Mouse (Mus musculus): ENCODE results near the gene Cdc42ep4.
A peak's percentile ranks its signal among the peaks of the same experiment; 100 is the strongest.

Cdc42ep4 gene

DNA sequence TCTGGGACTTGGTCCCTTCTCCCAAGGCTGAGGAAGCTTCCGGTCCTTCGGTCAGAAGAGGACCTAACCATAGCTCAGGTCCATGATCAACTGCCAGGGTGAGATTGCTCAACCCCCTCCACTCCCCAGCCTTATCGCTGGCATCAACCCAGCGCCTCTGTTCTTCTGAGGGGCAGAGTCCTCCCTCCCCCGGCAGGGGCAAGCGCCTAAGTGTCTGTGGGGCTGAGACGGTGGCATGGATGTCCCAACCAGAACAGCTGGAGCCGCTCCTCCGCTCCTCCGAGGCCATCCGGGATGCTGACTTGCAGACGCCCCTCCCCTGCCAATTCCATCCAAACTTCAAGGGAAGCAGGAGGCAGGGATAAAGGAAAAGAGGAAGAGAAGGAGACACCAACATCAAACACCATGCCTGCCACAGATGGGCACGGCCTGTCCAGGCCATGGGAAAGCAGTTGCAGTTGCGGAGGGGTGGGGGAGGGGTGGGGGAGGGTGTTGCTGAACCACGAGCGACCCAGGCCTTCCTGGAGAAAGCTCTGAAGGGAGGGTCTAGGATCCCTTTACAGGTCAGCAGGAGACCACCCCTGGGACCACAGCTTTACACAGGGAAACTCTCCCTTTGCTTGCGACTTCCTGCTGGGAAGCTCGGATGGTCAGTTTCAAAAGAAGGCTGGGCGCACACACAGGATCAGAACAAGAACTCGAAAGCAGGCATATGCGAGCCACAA is 2.7 kb downstream of the Cdc42ep4 start:
- peak; percentile 75 for DNase-seq

DNA sequence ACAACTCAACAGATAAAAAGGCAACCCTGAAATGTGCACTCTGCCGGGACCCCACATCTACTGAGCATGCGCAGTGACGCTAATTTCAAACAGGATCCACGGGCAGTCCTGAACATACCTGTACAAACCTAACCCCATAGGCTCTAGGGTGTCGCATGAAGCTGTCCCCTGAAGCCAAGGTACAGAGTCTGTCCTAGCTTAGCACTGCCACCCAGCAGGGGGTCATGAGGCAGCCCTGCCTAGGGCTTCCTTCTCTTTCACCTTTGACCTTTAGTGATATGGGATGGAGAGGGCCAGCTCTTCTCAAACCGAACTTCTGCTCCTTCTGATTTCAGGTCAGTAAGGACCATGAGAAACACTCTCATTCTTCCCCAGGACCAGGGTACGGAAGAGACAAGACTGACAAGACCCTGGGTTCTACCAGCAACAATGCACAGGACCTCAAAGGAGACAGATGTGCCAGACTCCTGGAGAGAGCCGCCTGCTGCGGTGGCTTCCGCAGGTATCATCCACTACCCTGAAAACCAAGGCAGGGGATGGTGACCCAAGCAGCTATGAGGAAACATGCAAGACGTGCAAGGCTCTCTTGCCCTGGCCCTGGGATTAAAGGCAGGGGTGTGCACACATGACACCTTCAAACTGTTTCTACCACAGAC is 3.8 kb downstream of the Cdc42ep4 start:
- DNase-seq: no peak

DNA sequence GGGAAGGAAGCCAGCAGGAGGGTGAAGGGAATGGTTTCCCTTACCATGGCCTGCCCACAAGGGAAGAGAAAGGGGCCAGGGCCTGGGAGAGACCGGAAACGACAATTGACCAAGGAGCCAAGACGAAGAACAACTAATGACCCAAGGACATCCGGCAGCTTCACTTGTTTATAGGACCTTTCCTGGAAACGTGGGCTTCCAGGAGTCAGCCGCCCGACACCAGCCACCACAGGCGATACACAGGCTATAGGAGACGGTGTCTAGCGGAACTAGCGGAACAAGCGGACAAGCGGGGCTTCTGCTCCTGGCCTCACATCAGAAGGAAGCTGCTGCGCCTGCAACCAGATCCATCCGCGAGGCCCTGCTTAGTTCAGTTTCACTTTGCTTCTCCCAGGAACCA is 4.6 kb downstream of the Cdc42ep4 start:
- DNase-seq: peak; percentile 65

- DNase-seq: no peak
Observed at GRCm38 (mm10) chr11:113745961-113746360, 5.7 kb downstream of the Cdc42ep4 start.

- DNase-seq: no peak
Observed at GRCm38 (mm10) chr11:113742998-113743397, 8.7 kb downstream of the Cdc42ep4 start.

DNA sequence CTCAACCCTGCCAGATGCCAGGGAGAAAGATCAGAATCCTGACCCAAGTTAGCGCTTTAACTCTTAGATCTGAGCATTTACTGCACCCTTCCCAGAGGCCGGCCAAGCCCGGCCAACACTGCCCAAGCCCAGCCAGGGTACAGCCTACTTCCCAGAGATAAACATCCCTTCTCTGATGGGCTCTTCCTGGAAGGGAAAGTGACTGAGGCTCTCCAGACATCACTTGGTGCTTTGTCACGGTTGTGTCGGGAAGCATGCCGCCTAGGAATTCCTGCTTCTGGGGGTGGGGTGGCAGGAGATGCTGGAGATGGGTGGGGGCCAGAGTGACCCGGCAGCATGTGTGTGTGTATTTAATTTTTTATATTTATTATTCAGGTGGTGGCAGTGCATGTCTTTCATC is 11.6 kb downstream of the Cdc42ep4 start:
- DNase-seq: no peak

DNA sequence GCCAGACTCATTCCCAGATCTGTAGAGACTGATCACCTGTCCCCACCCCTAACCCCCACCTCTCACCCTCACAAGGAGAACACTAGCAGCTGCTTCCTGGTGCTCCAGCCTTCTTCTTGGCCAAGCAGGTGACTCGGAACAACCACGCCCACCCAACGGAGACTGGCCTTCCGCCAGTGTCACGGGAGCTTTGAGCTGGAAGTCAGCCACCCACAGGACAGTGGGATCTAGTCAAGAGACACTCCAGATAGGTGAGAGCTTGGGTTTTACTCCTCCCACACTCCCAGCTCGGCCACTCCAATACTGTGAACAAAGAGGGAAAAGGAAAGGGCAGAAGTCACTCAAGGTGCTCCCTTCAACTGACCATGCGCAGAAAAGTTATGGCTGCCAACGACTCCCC is 12.5 kb downstream of the Cdc42ep4 start:
- DNase-seq: no peak

DNA sequence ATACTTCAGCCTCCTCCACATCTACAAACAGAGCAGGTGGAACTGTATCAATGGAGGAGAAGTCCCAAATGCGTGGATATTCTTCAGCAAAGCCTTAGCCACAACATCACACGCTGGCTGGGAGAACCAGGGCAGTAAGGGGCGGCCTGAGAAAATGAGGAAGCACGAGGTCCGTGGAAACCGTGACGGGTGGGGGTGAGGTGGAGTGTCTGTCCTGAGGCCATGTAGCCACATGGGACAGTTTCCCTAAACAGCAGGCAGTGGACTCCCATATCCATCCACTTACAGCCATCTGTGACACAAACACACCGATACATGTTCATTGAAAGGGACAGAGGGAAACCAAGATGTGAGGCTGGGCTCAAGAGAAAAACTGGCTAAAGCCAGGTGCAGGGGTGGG is 13.8 kb downstream of the Cdc42ep4 start:
- no peak for DNase-seq

DNA sequence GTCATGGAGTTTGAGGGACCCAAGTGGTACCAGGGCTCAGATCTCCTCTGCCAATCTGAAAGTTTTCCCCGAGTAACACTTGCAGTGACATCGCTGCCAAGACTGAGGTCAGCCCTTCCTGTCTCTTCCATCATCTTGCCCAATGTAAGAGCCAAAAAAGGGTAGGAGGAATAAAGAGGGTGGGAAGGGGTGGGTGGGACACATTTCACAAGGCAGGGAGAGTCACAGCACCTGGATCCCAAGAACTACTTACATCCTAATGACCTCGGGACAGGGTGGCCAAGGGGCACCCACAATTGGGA is 14.2 kb downstream of the Cdc42ep4 start:
- DNase-seq: no peak

GRCm38 (mm10) chr11:113736848-113737552 is 14.7 kb downstream of the Cdc42ep4 start:
- DNase-seq: no peak

GRCm38 (mm10) chr11:113735151-113735550 is 16.5 kb downstream of the Cdc42ep4 start:
- DNase-seq: no peak

DNA sequence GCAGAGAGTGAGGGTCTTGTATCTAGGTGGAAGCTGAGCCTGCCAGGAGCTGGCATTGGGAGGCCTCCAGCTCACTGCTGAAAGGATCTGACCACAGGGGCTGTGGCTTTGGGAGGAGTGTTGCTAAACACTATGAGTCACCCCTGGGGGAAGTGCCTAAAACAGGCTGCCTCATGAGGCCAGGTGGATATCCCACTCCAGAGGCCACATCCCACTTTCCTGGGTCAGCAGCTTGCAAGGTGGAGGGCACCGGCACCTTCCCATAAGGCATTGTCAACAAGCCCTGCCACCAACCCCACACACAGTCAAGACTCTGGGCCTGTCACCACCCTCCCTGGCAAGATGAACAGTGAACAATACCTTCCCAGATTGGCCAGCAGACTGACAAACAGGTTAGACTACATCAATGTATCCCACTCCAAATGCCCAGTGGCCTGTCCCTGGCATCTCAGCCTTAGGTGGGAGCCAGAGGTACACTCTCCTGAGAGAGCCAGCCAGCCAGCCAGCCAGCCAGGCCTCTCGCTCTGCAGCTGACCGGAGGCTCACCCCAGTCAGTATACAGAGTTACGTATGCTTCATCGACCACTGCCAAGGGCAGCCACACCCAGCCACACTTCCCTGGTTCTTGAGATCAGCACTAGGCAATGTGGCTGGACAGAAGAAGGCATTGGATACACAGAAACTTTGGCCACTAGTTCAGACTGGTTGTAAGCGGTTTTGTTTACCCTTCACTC is 17.9 kb downstream of the Cdc42ep4 start:
- DNase-seq: no peak

DNA sequence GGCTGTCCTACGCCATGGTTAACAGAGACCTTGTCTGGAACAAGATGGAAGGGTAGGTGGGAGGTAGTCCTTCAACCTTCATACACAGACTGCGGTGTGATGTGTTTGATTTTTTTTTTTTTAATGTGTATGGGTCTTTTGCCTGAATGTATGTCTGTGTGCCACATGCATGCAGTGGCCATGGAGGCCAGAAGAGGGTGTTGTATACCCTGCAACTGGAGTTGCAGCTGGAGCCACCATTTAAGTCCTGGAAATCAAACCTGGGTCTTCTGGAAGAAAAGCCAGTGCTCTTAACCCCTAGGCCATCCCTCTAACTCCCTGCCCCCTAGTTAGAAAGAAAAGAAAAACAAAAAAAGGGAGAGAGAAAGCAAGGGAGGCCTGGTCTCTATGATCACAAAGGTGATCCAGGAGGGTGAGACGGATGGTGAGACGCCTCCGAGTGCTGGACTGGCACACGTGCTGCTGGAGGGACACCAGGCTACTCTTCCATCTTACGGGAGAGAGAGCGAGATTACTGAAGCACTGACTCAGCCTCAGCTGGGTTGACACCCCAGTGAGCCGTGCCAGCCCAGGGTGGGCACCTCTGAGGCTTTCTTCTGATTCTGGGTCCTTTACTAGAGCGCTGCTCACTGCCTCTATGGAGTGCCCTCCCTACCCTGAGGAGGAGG is 19.6 kb downstream of the Cdc42ep4 start:
- DNase-seq: no peak

- DNase-seq: no peak
Observed at GRCm38 (mm10) chr11:113730879-113731278, 20.8 kb downstream of the Cdc42ep4 start.

- no peak for DNase-seq
Observed at GRCm38 (mm10) chr11:113729917-113730316, 21.8 kb downstream of the Cdc42ep4 start.

GRCm38 (mm10) chr11:113729239-113729638 is 22.4 kb downstream of the Cdc42ep4 start:
- no peak for DNase-seq

DNA sequence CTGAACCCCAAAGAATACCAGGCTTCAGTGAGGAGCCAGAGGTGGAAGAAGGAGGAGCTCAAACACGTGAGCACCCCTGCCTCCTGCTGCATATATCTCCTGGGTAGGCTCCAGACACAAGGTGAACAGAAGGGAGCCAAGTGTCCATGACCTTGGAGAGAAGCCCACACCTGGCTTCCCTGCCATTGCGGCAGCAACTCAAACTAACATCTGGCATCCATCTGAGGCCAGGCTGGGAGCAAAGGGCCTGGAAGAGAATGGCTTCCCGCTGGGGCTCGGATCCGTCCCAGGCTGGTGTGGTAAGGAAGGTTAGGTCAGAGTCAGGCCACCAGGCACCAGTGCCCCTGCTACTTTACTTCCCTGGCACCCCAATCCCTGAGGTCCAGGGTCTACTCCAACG is 23.7 kb downstream of the Cdc42ep4 start:
- DNase-seq: no peak

GRCm38 (mm10) chr11:113726994-113727888 is 24.4 kb downstream of the Cdc42ep4 start:
- no peak for DNase-seq

DNA sequence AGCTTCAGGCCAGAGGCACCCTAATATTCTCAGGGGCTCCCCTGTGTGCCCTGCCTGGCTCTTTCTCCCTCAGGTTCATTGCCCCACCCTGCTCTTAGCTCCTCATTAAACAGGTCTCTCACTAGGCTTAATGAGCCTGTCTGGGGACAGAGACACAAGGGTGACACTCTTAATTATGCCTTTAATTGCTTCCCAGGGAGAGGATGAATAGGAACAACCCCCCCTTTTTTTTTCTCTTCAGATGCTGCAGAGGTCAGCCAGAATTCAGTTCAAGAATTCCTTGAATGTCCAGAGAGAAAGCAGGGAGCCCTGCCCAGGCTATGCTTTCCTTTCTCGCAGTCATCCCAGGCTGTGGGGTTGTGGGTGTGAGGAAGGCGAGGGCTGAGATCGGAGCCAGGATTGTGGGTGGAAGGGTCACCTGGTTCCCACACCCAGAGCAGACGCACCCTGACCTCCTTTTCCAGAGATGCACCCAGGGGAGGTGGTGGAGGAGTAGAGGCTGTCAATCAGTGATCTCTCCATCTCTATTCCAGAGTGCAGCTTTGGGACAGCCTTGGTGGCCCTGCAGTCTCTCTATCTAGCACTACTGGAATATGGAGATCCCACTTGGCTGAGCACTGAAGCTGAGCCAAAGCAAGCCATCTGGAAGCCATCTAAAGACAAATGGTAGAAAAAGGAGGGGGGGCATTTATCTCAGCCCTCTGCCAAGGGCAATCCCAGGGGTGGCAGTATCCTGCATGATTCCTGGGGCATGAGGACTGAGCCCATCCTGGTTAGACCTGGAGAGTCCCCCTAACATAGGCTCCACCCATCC is 26.2 kb downstream of the Cdc42ep4 start:
- DNase-seq: no peak

DNA sequence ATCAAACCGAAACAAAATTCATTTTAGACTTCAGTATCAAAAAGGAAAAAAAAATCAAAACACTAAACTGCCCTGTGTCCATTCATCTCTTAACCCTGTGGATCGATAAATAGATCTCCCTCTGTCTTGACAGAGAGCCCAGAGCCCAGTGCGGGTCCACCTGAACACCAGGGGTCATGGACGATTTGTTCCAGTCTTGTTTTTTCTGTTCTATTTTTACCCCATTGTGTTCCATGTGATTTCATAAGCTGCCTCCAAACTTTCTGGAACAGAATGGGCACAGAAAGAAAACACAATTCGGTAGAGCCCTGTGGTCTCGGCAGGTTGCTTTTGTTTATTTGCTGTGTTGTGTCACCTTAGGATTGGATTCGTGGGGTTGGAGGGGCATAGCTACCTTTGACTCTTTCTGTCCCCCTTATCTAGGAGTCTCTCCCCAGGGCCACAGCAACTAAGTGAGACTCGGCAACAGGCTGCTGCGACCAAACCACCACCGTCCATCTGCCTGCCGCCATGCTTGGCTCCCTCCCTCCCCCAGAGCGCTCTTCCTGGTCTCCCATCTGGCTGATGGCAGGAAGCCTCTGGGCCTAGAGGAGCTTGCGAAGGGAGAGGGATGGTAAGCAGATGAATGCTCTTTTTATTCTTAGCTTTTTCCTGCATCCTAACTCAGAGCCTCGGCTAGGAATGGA is 29.1 kb downstream of the Cdc42ep4 start:
- no peak for DNase-seq

Data from liver (tissue).